ENCODE assay signal across 27 mouse cellular contexts in genomic region chr1:74960059-74960458, GRCm38 (mm10). TPM values are rescaled to one million over a fixed set of nuclear protein-coding genes. Genes with fewer than 3 reads are reported as not detected.
DNase-seq lines count a peak whose midpoint lies in the region; ATAC-seq and TF ChIP-seq lines count a peak whose summit lies in the region.
"Had no signal": no experiment of that assay in that cellular context is flagged by ENCODE, and none has a peak within 500 bp of the region (broad histone marks: within the 10 kb centered on the region; RNA-seq: fewer than 3 reads in every experiment).

No protein-coding gene starts in this region.

- H3K27me3 ChIP-seq in midbrain, embryonic 11.5 days (ENCODE audit: control insufficient read depth, insufficient read depth, low read length), result peaks cover 4% of the 10 kb centered on the region; the same call in 1 of the 2 replicates
- H3K27me3 ChIP-seq in midbrain, embryonic 15.5 days (replicated peaks), result peaks cover 5% of the 10 kb centered on the region; the same call in 1 of the 2 replicates
- no peaks in the 10 kb centered on the region; the same call in 1 of the 2 replicates for H3K27me3 ChIP-seq in intestine, embryonic 15.5 days (replicated peaks)
- peaks cover 4% of the 10 kb centered on the region for H3K27me3 ChIP-seq in stomach, embryonic 15.5 days (replicated peaks)
- H3K27me3 ChIP-seq in thymus, adult 2 months (ENCODE audit: control insufficient read depth, insufficient read depth, low read length), result no peaks in the 10 kb centered on the region

- WGBS in midbrain, embryonic 11.5 days, result 92% methylated on average over 7 of the region's 7 CpGs
- WGBS in midbrain, embryonic 15.5 days, result 93% methylated on average over 7 of the region's 7 CpGs
- 72% methylated on average over 7 of the region's 7 CpGs for WGBS in intestine, embryonic 15.5 days
- WGBS in stomach, embryonic 15.5 days, result 83% methylated on average over 7 of the region's 7 CpGs
- WGBS in thymus, adult 2 months, result 60% methylated on average over 7 of the region's 7 CpGs

- no peak for TF ChIP-seq POLR2A in thymus, adult 2 months (IDR thresholded peaks at IDR 0.05; ENCODE audit: control insufficient read depth, extremely low read depth, insufficient read depth, low read length, poor library complexity)

- no peak for TF ChIP-seq CTCF in thymus, adult 2 months (IDR thresholded peaks at IDR 0.05; ENCODE audit: borderline replicate concordance, control insufficient read depth, extremely low read depth, insufficient read depth, low read length, poor library complexity)

- no peaks in the 10 kb centered on the region for H3K36me3 ChIP-seq in midbrain, embryonic 11.5 days (ENCODE audit: control insufficient read depth, insufficient read depth, low read length)
- H3K36me3 ChIP-seq in midbrain, embryonic 15.5 days (replicated peaks), result no peaks in the 10 kb centered on the region
- H3K36me3 ChIP-seq in intestine, embryonic 15.5 days, result no peaks in the 10 kb centered on the region
- H3K36me3 ChIP-seq in stomach, embryonic 15.5 days, result no peaks in the 10 kb centered on the region
- no peaks in the 10 kb centered on the region for H3K36me3 ChIP-seq in thymus, adult 2 months (ENCODE audit: control insufficient read depth, insufficient read depth, low read length)
- H3K36me3 ChIP-seq: embryonic facial prominence, embryonic 12.5 days; embryonic facial prominence, embryonic 15.5 days; heart, embryonic 12.5 days; heart, embryonic 15.5 days; hindbrain, embryonic 10.5 days; hindbrain, embryonic 13.5 days had no signal

- no peaks in the 10 kb centered on the region for H3K9me3 ChIP-seq in midbrain, embryonic 11.5 days (ENCODE audit: control insufficient read depth, low read length)
- H3K9me3 ChIP-seq in midbrain, embryonic 15.5 days, result no peaks in the 10 kb centered on the region
- H3K9me3 ChIP-seq in intestine, embryonic 15.5 days, result no peaks in the 10 kb centered on the region
- H3K9me3 ChIP-seq in stomach, embryonic 15.5 days, result no peaks in the 10 kb centered on the region
- H3K9me3 ChIP-seq: embryonic facial prominence, embryonic 12.5 days; embryonic facial prominence, embryonic 15.5 days; heart, embryonic 12.5 days; heart, embryonic 15.5 days; hindbrain, embryonic 10.5 days; hindbrain, embryonic 13.5 days had no signal

- H3K4me1 ChIP-seq in midbrain, embryonic 11.5 days (ENCODE audit: control insufficient read depth, insufficient read depth, low read length), result peaks cover 4% of the 10 kb centered on the region; the same call in 1 of the 2 replicates
- H3K4me1 ChIP-seq in midbrain, embryonic 15.5 days, result peaks cover 4% of the 10 kb centered on the region; the same call in 1 of the 2 replicates
- H3K4me1 ChIP-seq in intestine, embryonic 15.5 days (replicated peaks), result peaks cover 8% of the 10 kb centered on the region
- H3K4me1 ChIP-seq in stomach, embryonic 15.5 days, result peaks cover 5% of the 10 kb centered on the region
- no peaks in the 10 kb centered on the region for H3K4me1 ChIP-seq in thymus, adult 2 months (replicated peaks; ENCODE audit: control insufficient read depth, insufficient read depth, low read length)

- DNase-seq in midbrain, embryonic 11.5 days (ENCODE audit: low spot score, missing footprints), result peak; percentile 57
- no peak for DNase-seq in thymus, adult 2 months
- DNase-seq in spleen, adult 12 weeks (ENCODE audit: low spot score), result no peak
- no peak for DNase-seq in ovary, postnatal 36 days (ENCODE audit: low spot score)
- DNase-seq: adrenal gland, adult 8-10 months; adrenal gland, postnatal 25 days; cerebellum, adult 18-20 months; cerebellum, adult 9-10 months; cerebellum, postnatal 14 days; gastrocnemius, postnatal 10 days; gastrocnemius, postnatal 36 days; heart, postnatal 10 days; heart, postnatal 36 days had no signal

- no peak for ATAC-seq in midbrain, embryonic 11.5 days (ENCODE audit: low FRiP score)
- ATAC-seq in midbrain, embryonic 15.5 days (replicated peaks), result no peak
- ATAC-seq in intestine, embryonic 15.5 days, result no peak
- no peak for ATAC-seq in stomach, embryonic 15.5 days (ENCODE audit: insufficient read depth, low FRiP score, low read depth)
- ATAC-seq: activated CD4-positive, CD25-positive, alpha-beta regulatory T cell, adult 4 months; CD4-positive, CD25-positive, alpha-beta regulatory T cell, adult 4 months; forebrain, embryonic 16.5 days; hindbrain, embryonic 16.5 days had no signal

- no peak overlapping the region for H3K4me3 ChIP-seq in midbrain, embryonic 11.5 days (ENCODE audit: low read depth, low read length)
- H3K4me3 ChIP-seq in midbrain, embryonic 15.5 days, result no peak overlapping the region
- no peak overlapping the region for H3K4me3 ChIP-seq in intestine, embryonic 15.5 days (replicated peaks)
- H3K4me3 ChIP-seq in stomach, embryonic 15.5 days (replicated peaks), result no peak overlapping the region
- no peak overlapping the region for H3K4me3 ChIP-seq in thymus, adult 2 months (ENCODE audit: control insufficient read depth, insufficient read depth, low read length)
- H3K4me3 ChIP-seq: embryonic facial prominence, embryonic 12.5 days; embryonic facial prominence, embryonic 15.5 days; heart, embryonic 12.5 days; heart, embryonic 15.5 days; hindbrain, embryonic 10.5 days; hindbrain, embryonic 13.5 days had no signal

- no peak overlapping the region for H3K4me2 ChIP-seq in midbrain, embryonic 11.5 days
- H3K4me2 ChIP-seq in midbrain, embryonic 15.5 days, result no peak overlapping the region
- H3K4me2 ChIP-seq in intestine, embryonic 15.5 days (replicated peaks), result 0 out of 2 replicates have a peak overlapping the region, but pooled peaks have one; percentile 22
- H3K4me2 ChIP-seq in stomach, embryonic 15.5 days, result no peak overlapping the region
- H3K4me2 ChIP-seq: embryonic facial prominence, embryonic 12.5 days; embryonic facial prominence, embryonic 15.5 days; heart, embryonic 12.5 days; heart, embryonic 15.5 days; hindbrain, embryonic 13.5 days had no signal

- no peak overlapping the region for H3K9ac ChIP-seq in midbrain, embryonic 11.5 days (ENCODE audit: low read length)
- H3K9ac ChIP-seq in midbrain, embryonic 15.5 days, result no peak overlapping the region
- H3K9ac ChIP-seq in intestine, embryonic 15.5 days, result no peak overlapping the region
- no peak overlapping the region for H3K9ac ChIP-seq in stomach, embryonic 15.5 days
- H3K9ac ChIP-seq: embryonic facial prominence, embryonic 12.5 days; embryonic facial prominence, embryonic 15.5 days; heart, embryonic 12.5 days; heart, embryonic 15.5 days; hindbrain, embryonic 13.5 days had no signal

- no peak overlapping the region for H3K27ac ChIP-seq in midbrain, embryonic 11.5 days (ENCODE audit: low read depth, low read length)
- no peak overlapping the region for H3K27ac ChIP-seq in midbrain, embryonic 15.5 days
- H3K27ac ChIP-seq in intestine, embryonic 15.5 days, result peak overlapping the region; percentile 49; the same call in 1 of the 2 replicates
- peak overlapping the region; percentile 51 for H3K27ac ChIP-seq in stomach, embryonic 15.5 days
- H3K27ac ChIP-seq in thymus, adult 2 months (ENCODE audit: control insufficient read depth, insufficient read depth, low read length), result no peak overlapping the region
- H3K27ac ChIP-seq: embryonic facial prominence, embryonic 12.5 days; embryonic facial prominence, embryonic 15.5 days; heart, embryonic 15.5 days; hindbrain, embryonic 10.5 days; hindbrain, embryonic 13.5 days had no signal

RNA-seq across cellular contexts. Expression of gene Ihh, which starts 8.6 kb away (rescaled TPM):
- 0.22 TPM in 1 of 2 replicates, not detected in the other for polyA plus RNA-seq in midbrain, embryonic 11.5 days (2014; fragmentation: Nextera tagmentation; extraction: Ambion mirVana)
- 0.10 and 0.11 TPM in 2 replicates for polyA plus RNA-seq in midbrain, embryonic 15.5 days (2015; fragmentation: Nextera tagmentation; extraction: Ambion mirVana)
- polyA plus RNA-seq in intestine, embryonic 15.5 days (2015; fragmentation: Nextera tagmentation; extraction: Ambion mirVana), result 29.1 and 30.9 TPM in 2 replicates
- polyA plus RNA-seq in stomach, embryonic 15.5 days (2015; fragmentation: Nextera tagmentation; extraction: Ambion mirVana), result 24.3 and 31.0 TPM in 2 replicates
- polyA plus RNA-seq in thymus, adult 2 months (2012; rRNA removed), result 0.75 and 0.94 TPM in 2 replicates
- polyA plus RNA-seq: activated CD4-positive, CD25-positive, alpha-beta regulatory T cell, adult 4 months; CD4-positive, CD25-positive, alpha-beta regulatory T cell, adult 4 months had no signal

RNA-seq across cellular contexts. Expression of gene Cfap65, which starts 24.7 kb away (rescaled TPM):
- polyA plus RNA-seq in midbrain, embryonic 11.5 days (2014; fragmentation: Nextera tagmentation; extraction: Ambion mirVana), result 0.03 and 0.04 TPM in 2 replicates
- 0.90 and 0.93 TPM in 2 replicates for polyA plus RNA-seq in midbrain, embryonic 15.5 days (2015; fragmentation: Nextera tagmentation; extraction: Ambion mirVana)
- 0.08 and 0.19 TPM in 2 replicates for polyA plus RNA-seq in intestine, embryonic 15.5 days (2015; fragmentation: Nextera tagmentation; extraction: Ambion mirVana)
- 0.06 TPM in 1 of 2 replicates, not detected in the other for polyA plus RNA-seq in stomach, embryonic 15.5 days (2015; fragmentation: Nextera tagmentation; extraction: Ambion mirVana)
- polyA plus RNA-seq in thymus, adult 2 months (2012; rRNA removed), result 0.48 and 0.69 TPM in 2 replicates
- polyA plus RNA-seq: C2C12; CD4-positive, CD25-positive, alpha-beta regulatory T cell, adult 4 months; heart, embryonic 12.5 days; heart, embryonic 15.5 days had no signal

Comparison
In these comparisons a context has a peak if more than half of its experiments do, and no peak if none do; other contexts are left out.
1. H3K27ac ChIP-seq: peak in intestine, embryonic 15.5 days (single experiment) and stomach, embryonic 15.5 days (single experiment); none in midbrain, embryonic 11.5 days (single experiment), midbrain, embryonic 15.5 days (single experiment) and thymus, adult 2 months (single experiment).
2. RNA of gene Ihh, which starts 8.6 kb away (polyA plus RNA-seq): 29.1 to 30.9 TPM in intestine, embryonic 15.5 days and 24.3 to 31.0 TPM in stomach, embryonic 15.5 days; 0.75 to 0.94 TPM in thymus, adult 2 months, 0.22 TPM in midbrain, embryonic 11.5 days and 0.10 to 0.11 TPM in midbrain, embryonic 15.5 days; every median in the first group is over 10 times any median in the second.